Mouse (Mus musculus): ENCODE measurements around the gene Tm7sf2. TPM values are rescaled to one million over a fixed set of nuclear protein-coding genes. Genes with fewer than 3 reads are reported as not detected.

The Tm7sf2 gene
- polyA plus RNA-seq, 1 experiment, result 76.1 TPM

GRCm38 (mm10) chr19:6038326-6038725, 29.8 kb downstream of the Tm7sf2 start:
- TF ChIP-seq POLR2A (IDR thresholded peaks at IDR 0.05; ENCODE audit: borderline replicate concordance, extremely low read depth, insufficient read depth, insufficient read length, poor library complexity, severe bottlenecking), result no peak
- TF ChIP-seq CTCF (IDR thresholded peaks at IDR 0.05; ENCODE audit: borderline replicate concordance, extremely low read depth, insufficient read depth, insufficient read length), result no peak
- no peak for DNase-seq (ENCODE audit: low read depth)

GRCm38 (mm10) chr19:6037695-6038094, 30.5 kb downstream of the Tm7sf2 start:
- TF ChIP-seq POLR2A (IDR thresholded peaks at IDR 0.05; ENCODE audit: borderline replicate concordance, extremely low read depth, insufficient read depth, insufficient read length, poor library complexity, severe bottlenecking) (no peak), CTCF (IDR thresholded peaks at IDR 0.05; ENCODE audit: borderline replicate concordance, extremely low read depth, insufficient read depth, insufficient read length) (no peak)

GRCm38 (mm10) chr19:6035966-6036585, 32.1 kb downstream of the Tm7sf2 start:
- no peak for TF ChIP-seq POLR2A (IDR thresholded peaks at IDR 0.05; ENCODE audit: borderline replicate concordance, extremely low read depth, insufficient read depth, insufficient read length, poor library complexity, severe bottlenecking)
- no peak for TF ChIP-seq CTCF (IDR thresholded peaks at IDR 0.05; ENCODE audit: borderline replicate concordance, extremely low read depth, insufficient read depth, insufficient read length)
- no peak for DNase-seq (ENCODE audit: low read depth)

More at GRCm38 (mm10) chr19:6037695-6038094, 30.5 kb downstream of the Tm7sf2 start:
- DNase-seq (ENCODE audit: low read depth), result no peak

- no peak for DNase-seq (ENCODE audit: low read depth)
- TF ChIP-seq POLR2A (IDR thresholded peaks at IDR 0.05; ENCODE audit: borderline replicate concordance, extremely low read depth, insufficient read depth, insufficient read length, poor library complexity, severe bottlenecking) (no peak), CTCF (IDR thresholded peaks at IDR 0.05; ENCODE audit: borderline replicate concordance, extremely low read depth, insufficient read depth, insufficient read length) (no peak)
Measured at GRCm38 (mm10) chr19:6030520-6031280, 37.5 kb downstream of the Tm7sf2 start.

GRCm38 (mm10) chr19:6029426-6029825, 38.7 kb downstream of the Tm7sf2 start:
- DNase-seq (ENCODE audit: low read depth), result no peak
- TF ChIP-seq POLR2A (IDR thresholded peaks at IDR 0.05; ENCODE audit: borderline replicate concordance, extremely low read depth, insufficient read depth, insufficient read length, poor library complexity, severe bottlenecking) (no peak), CTCF (IDR thresholded peaks at IDR 0.05; ENCODE audit: borderline replicate concordance, extremely low read depth, insufficient read depth, insufficient read length) (no peak)

- no peak for DNase-seq (ENCODE audit: low read depth)
- no peak for TF ChIP-seq POLR2A (IDR thresholded peaks at IDR 0.05; ENCODE audit: borderline replicate concordance, extremely low read depth, insufficient read depth, insufficient read length, poor library complexity, severe bottlenecking)
- TF ChIP-seq CTCF (IDR thresholded peaks at IDR 0.05; ENCODE audit: borderline replicate concordance, extremely low read depth, insufficient read depth, insufficient read length), result no peak
Measured at GRCm38 (mm10) chr19:6028991-6029390, 39.2 kb downstream of the Tm7sf2 start.

GRCm38 (mm10) chr19:6023930-6024329, 44.2 kb downstream of the Tm7sf2 start:
- TF ChIP-seq CTCF (IDR thresholded peaks at IDR 0.05; ENCODE audit: borderline replicate concordance, extremely low read depth, insufficient read depth, insufficient read length) (no peak), POLR2A (IDR thresholded peaks at IDR 0.05; ENCODE audit: borderline replicate concordance, extremely low read depth, insufficient read depth, insufficient read length, poor library complexity, severe bottlenecking) (no peak)
- no peak for DNase-seq (ENCODE audit: low read depth)

GRCm38 (mm10) chr19:6023059-6023458, 45.1 kb downstream of the Tm7sf2 start:
- DNase-seq (ENCODE audit: low read depth), result no peak
- TF ChIP-seq POLR2A (IDR thresholded peaks at IDR 0.05; ENCODE audit: borderline replicate concordance, extremely low read depth, insufficient read depth, insufficient read length, poor library complexity, severe bottlenecking) (no peak), CTCF (IDR thresholded peaks at IDR 0.05; ENCODE audit: borderline replicate concordance, extremely low read depth, insufficient read depth, insufficient read length) (no peak)

GRCm38 (mm10) chr19:6020276-6020675, 47.9 kb downstream of the Tm7sf2 start:
- TF ChIP-seq POLR2A (IDR thresholded peaks at IDR 0.05; ENCODE audit: borderline replicate concordance, extremely low read depth, insufficient read depth, insufficient read length, poor library complexity, severe bottlenecking), result no peak
- TF ChIP-seq CTCF (IDR thresholded peaks at IDR 0.05; ENCODE audit: borderline replicate concordance, extremely low read depth, insufficient read depth, insufficient read length), result no peak
- no peak for DNase-seq (ENCODE audit: low read depth)

GRCm38 (mm10) chr19:6018142-6019089, 49.8 kb downstream of the Tm7sf2 start:
- peak; percentile 89 for DNase-seq (ENCODE audit: low read depth)
- TF ChIP-seq CTCF (IDR thresholded peaks at IDR 0.05; ENCODE audit: borderline replicate concordance, extremely low read depth, insufficient read depth, insufficient read length) (peak; percentile 87), POLR2A (IDR thresholded peaks at IDR 0.05; ENCODE audit: borderline replicate concordance, extremely low read depth, insufficient read depth, insufficient read length, poor library complexity, severe bottlenecking) (no peak)

GRCm38 (mm10) chr19:6016532-6016931, 51.6 kb downstream of the Tm7sf2 start:
- no peak for TF ChIP-seq POLR2A (IDR thresholded peaks at IDR 0.05; ENCODE audit: borderline replicate concordance, extremely low read depth, insufficient read depth, insufficient read length, poor library complexity, severe bottlenecking)
- TF ChIP-seq CTCF (IDR thresholded peaks at IDR 0.05; ENCODE audit: borderline replicate concordance, extremely low read depth, insufficient read depth, insufficient read length), result peak; percentile 23; the same call in 1 of the 2 replicates
- peak; percentile 49 for DNase-seq (ENCODE audit: low read depth)

Measured in brain, embryonic 14.5 days (tissue).